In the genomic region with DNA sequence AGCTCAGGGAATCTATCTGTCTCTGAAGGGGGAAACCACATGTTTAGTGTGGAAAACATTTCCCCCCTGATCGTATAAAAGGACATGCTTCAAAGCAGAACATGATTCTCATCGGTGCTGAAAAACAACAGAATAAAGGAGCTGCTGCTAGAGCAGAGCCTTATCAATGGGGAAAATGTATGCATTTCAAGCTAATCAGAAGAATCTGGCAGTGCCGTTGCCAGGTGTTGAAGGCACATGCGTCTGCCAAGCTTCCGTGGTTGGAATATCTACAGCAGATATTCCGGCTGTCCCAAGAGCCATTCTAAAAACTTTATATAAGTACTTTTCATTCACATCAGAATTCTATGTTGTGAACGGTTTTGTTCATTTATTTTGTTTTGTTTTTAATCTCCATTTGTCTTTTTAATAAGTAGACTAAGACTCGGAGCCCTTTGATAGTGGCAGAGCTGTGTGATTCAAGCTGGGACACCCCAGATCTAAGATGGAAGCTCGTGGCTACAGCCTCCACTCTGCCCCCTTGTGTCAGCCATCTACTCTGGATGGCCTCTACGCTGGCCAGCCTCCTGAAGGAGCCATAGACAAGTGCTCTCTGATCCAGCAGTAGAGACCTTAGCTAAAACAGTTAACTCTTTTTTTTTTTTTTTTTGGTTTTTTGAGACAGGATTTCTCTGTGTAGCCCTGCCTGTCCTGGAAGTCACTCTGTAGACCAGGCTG, we compare ENCODE assay signal across 12 mouse cellular contexts.
A peak's percentile ranks its signal among the peaks of the same experiment; 100 is the strongest.
DNase-seq lines count a peak whose midpoint lies in the region; ATAC-seq and TF ChIP-seq lines count a peak whose summit lies in the region.
"Had no signal": no experiment of that assay in that cellular context is flagged by ENCODE, and none has a peak within 500 bp of the region (broad histone marks: within the 10 kb centered on the region; RNA-seq: fewer than 3 reads in every experiment).

No protein-coding gene starts in this region.

- H3K9ac ChIP-seq in heart, postnatal 0 days (replicated peaks; ENCODE audit: low read depth, low read length) = no peak overlapping the region
- H3K9ac ChIP-seq: lung, embryonic 15.5 days; neural tube, embryonic 13.5 days had no signal

- H3K4me2 ChIP-seq in heart, postnatal 0 days (ENCODE audit: low read depth, low read length) = no peak overlapping the region
- H3K4me2 ChIP-seq: lung, embryonic 15.5 days; neural tube, embryonic 13.5 days had no signal

- TF ChIP-seq CTCF in heart, postnatal 0 days (IDR thresholded peaks at IDR 0.05; ENCODE audit: low read depth) = peak; percentile 13; the same call in 1 of the 2 replicates

- H3K36me3 ChIP-seq in heart, postnatal 0 days (replicated peaks; ENCODE audit: control insufficient read depth, insufficient read depth, low read length) = no peaks in the 10 kb centered on the region
- no peaks in the 10 kb centered on the region for H3K36me3 ChIP-seq in heart, embryonic 10.5 days
- H3K36me3 ChIP-seq: lung, embryonic 15.5 days; neural tube, embryonic 13.5 days had no signal

- 0 out of 2 replicates have a peak, but pooled peaks cover 6% of the 10 kb centered on the region for H3K4me1 ChIP-seq in heart, postnatal 0 days (ENCODE audit: control insufficient read depth, insufficient read depth)
- peaks cover 13% of the 10 kb centered on the region for H3K4me1 ChIP-seq in heart, embryonic 10.5 days

- TF ChIP-seq EP300 in heart, postnatal 0 days (IDR thresholded peaks at IDR 0.05; ENCODE audit: low read depth) = no peak

- 60% methylated on average over 10 of the region's 10 CpGs for WGBS in heart, postnatal 0 days
- 74% methylated on average over 10 of the region's 10 CpGs for WGBS in heart, embryonic 10.5 days

- ATAC-seq in heart, postnatal 0 days (ENCODE audit: insufficient read depth, low read depth) = no peak
- peak; percentile 65 for ATAC-seq in activated CD4-positive, CD25-positive, alpha-beta regulatory T cell, adult 4 months
- peak; percentile 94 for ATAC-seq in megakaryocyte progenitor cell, adult 5-6 weeks (replicated peaks; ENCODE audit: poor library complexity)

- no peaks in the 10 kb centered on the region for H3K9me3 ChIP-seq in heart, postnatal 0 days (replicated peaks; ENCODE audit: control insufficient read depth, low read length)
- no peaks in the 10 kb centered on the region for H3K9me3 ChIP-seq in heart, embryonic 10.5 days
- H3K9me3 ChIP-seq: lung, embryonic 15.5 days; neural tube, embryonic 13.5 days had no signal

- H3K27ac ChIP-seq in heart, postnatal 0 days (ENCODE audit: low read depth) = no peak overlapping the region
- no peak overlapping the region for H3K27ac ChIP-seq in heart, embryonic 10.5 days
- H3K27ac ChIP-seq: lung, embryonic 15.5 days; neural tube, embryonic 13.5 days had no signal

- no peak overlapping the region for H3K4me3 ChIP-seq in heart, postnatal 0 days (ENCODE audit: low read depth, low read length)
- H3K4me3 ChIP-seq in heart, embryonic 10.5 days = no peak overlapping the region
- H3K4me3 ChIP-seq: lung, embryonic 15.5 days; neural tube, embryonic 13.5 days had no signal

- DNase-seq in heart, postnatal 0 days (ENCODE audit: low spot score) = no peak
- DNase-seq in heart, embryonic 10.5 days (ENCODE audit: low spot score) = no peak
- DNase-seq in B cell, adult 2 months = peak; percentile 8 to 24
- no peak for DNase-seq in MN1 (ENCODE audit: low spot score)
- DNase-seq in cerebellum, adult 18-20 months = no peak
- DNase-seq in heart, adult 11 months = no peak
- DNase-seq: heart, postnatal 36 days; layer of hippocampus, adult 9-11 months had no signal

- peaks cover 30% of the 10 kb centered on the region for H3K27me3 ChIP-seq in heart, postnatal 0 days (ENCODE audit: control insufficient read depth, insufficient read depth, low read length)
- peaks cover 40% of the 10 kb centered on the region for H3K27me3 ChIP-seq in heart, embryonic 10.5 days (ENCODE audit: insufficient read depth, poor library complexity, severe bottlenecking)
- H3K27me3 ChIP-seq: lung, embryonic 15.5 days; neural tube, embryonic 13.5 days had no signal

Comparison
In these comparisons a context has a peak if more than half of its experiments do, and no peak if none do; other contexts are left out.
1. DNase-seq: peak in B cell, adult 2 months (2 of 2); none in heart, postnatal 0 days (single experiment), heart, embryonic 10.5 days (single experiment), MN1 (single experiment), cerebellum, adult 18-20 months (0 of 2) and heart, adult 11 months (single experiment).